Mouse (Mus musculus) erythroblast, embryonic 14.5 days (primary cell): ENCODE data around the gene Tmed1. TPM values are rescaled to one million over a fixed set of nuclear protein-coding genes. Genes with fewer than 3 reads are reported as not detected.
"Not testable (repeated sequence)": the region's sequence is repeated elsewhere in the genome, so short reads cannot be mapped to it uniquely, and the experiment has no call there.

Experiments
- H3K27me3 ChIP-seq: 2 replicates; pipeline ENCODE4 v1.6.1; 2012; ENCODE audit warnings: inconsistent platforms; ENCODE audit not compliant: control insufficient read depth
- H3K36me3 ChIP-seq: 2 replicates; pipeline ENCODE4 v1.6.1; 2012; ENCODE audit warnings: mild to moderate bottlenecking, inconsistent platforms; ENCODE audit not compliant: control insufficient read depth
- H3K4me1 ChIP-seq: 2 replicates; pipeline ENCODE4 v1.6.1; 2012; ENCODE audit warnings: inconsistent platforms; ENCODE audit not compliant: control insufficient read depth
- H3K4me3 ChIP-seq: replicated peaks from 2 replicates; pipeline ENCODE3; 2012; ENCODE audit warnings: moderate library complexity, mild to moderate bottlenecking, inconsistent platforms
- H3K9me3 ChIP-seq: 2 replicates; pipeline ENCODE4 v1.6.1; 2012; ENCODE audit warnings: low read length, inconsistent platforms, mixed read lengths; ENCODE audit not compliant: control insufficient read depth
- GATA1 ChIP-seq: IDR thresholded peaks from 2 replicates; pipeline ENCODE4 v1.6.1; 2012; ENCODE audit warnings: low read length, inconsistent platforms, mixed read lengths
- TAL1 ChIP-seq: IDR thresholded peaks from 3 replicates; pipeline ENCODE4 v1.6.1; 2012; ENCODE audit warnings: low read length, inconsistent platforms, mixed read lengths
- polyA plus RNA-seq: library from polyadenylated mRNA; stranded (reverse); fragments of >175 nt; gene quantifications from 2 replicates; pipeline ENCODE4 v1.2.3, GENCODE M21; 2012

Gene Tmed1
- polyA plus RNA-seq, 1 experiment: 0.75 TPM

GRCm38 (mm10) chr9:21527100-21527801 lies 17.2 kb upstream of the Tmed1 start:
- H3K27me3 ChIP-seq: 0 out of 2 replicates have a peak, but pooled peaks cover 2% of the 10 kb centered on the region
- H3K4me3 ChIP-seq: no peak overlapping the region
- H3K9me3 ChIP-seq: no peaks in the 10 kb centered on the region
- peaks cover 4% of the 10 kb centered on the region for H3K4me1 ChIP-seq
- no peak for TF ChIP-seq TAL1
- TF ChIP-seq GATA1: no peak
- H3K36me3 ChIP-seq: no peaks in the 10 kb centered on the region

- no peaks in the 10 kb centered on the region for H3K9me3 ChIP-seq
- H3K36me3 ChIP-seq: no peaks in the 10 kb centered on the region
- TF ChIP-seq GATA1 (no peak), TAL1 (no peak)
- H3K4me3 ChIP-seq: no peak overlapping the region
- H3K4me1 ChIP-seq: peaks cover 4% of the 10 kb centered on the region
- H3K27me3 ChIP-seq: 0 out of 2 replicates have a peak, but pooled peaks cover 2% of the 10 kb centered on the region
Observed at GRCm38 (mm10) chr9:21526634-21526944, 16.5 kb upstream of the Tmed1 start.

GRCm38 (mm10) chr9:21525937-21526633 lies 16.0 kb upstream of the Tmed1 start, which contains the start of gene AB124611:
AB124611 (plus strand) TSS chr9:21526176.
- peaks cover 4% of the 10 kb centered on the region for H3K4me1 ChIP-seq
- TF ChIP-seq GATA1 (no peak), TAL1 (no peak)
- 0 out of 2 replicates have a peak, but pooled peaks cover 2% of the 10 kb centered on the region for H3K27me3 ChIP-seq
- no peak within 1 kb of the TSS for H3K4me3 ChIP-seq
- no peaks in the 10 kb centered on the region for H3K9me3 ChIP-seq
- no peaks in the 10 kb centered on the region for H3K36me3 ChIP-seq

- Histone ChIP-seq H3K4me1 (peaks cover 4% of the 10 kb centered on the region), H3K4me3 (no peak overlapping the region), H3K27me3 (0 out of 2 replicates have a peak, but pooled peaks cover 2% of the 10 kb centered on the region), H3K36me3 (no peaks in the 10 kb centered on the region), H3K9me3 (no peaks in the 10 kb centered on the region)
- TF ChIP-seq GATA1 (no peak), TAL1 (no peak)
Observed at GRCm38 (mm10) chr9:21525142-21525936, 15.3 kb upstream of the Tmed1 start.

GRCm38 (mm10) chr9:21518690-21519089 lies 8.6 kb upstream of the Tmed1 start:
- H3K36me3 ChIP-seq: not testable (repeated sequence)

GRCm38 (mm10) chr9:21517947-21518495 lies 8.0 kb upstream of the Tmed1 start:
- TF ChIP-seq TAL1 (no peak), GATA1 (no peak)
- H3K9me3 ChIP-seq: peaks cover 3% of the 10 kb centered on the region
- peaks cover 4% of the 10 kb centered on the region; the same call in 1 of the 2 replicates for H3K36me3 ChIP-seq
- H3K27me3 ChIP-seq: no peaks in the 10 kb centered on the region
- H3K4me1 ChIP-seq: peaks cover 8% of the 10 kb centered on the region
- no peak overlapping the region for H3K4me3 ChIP-seq

More at GRCm38 (mm10) chr9:21518690-21519089, 8.6 kb upstream of the Tmed1 start:
- H3K9me3 ChIP-seq, H3K4me3 ChIP-seq, H3K27me3 ChIP-seq, H3K4me1 ChIP-seq: not testable (repeated sequence)

GRCm38 (mm10) chr9:21513466-21513865 lies 3.4 kb upstream of the Tmed1 start:
- H3K4me1 ChIP-seq: peaks cover 40% of the 10 kb centered on the region
- H3K9me3 ChIP-seq: peaks cover 3% of the 10 kb centered on the region
- TF ChIP-seq GATA1 (no peak), TAL1 (no peak)
- H3K27me3 ChIP-seq: no peaks in the 10 kb centered on the region
- no peak overlapping the region for H3K4me3 ChIP-seq
- H3K36me3 ChIP-seq: peaks cover 14% of the 10 kb centered on the region

- H3K27me3 ChIP-seq: no peaks in the 10 kb centered on the region
- H3K4me1 ChIP-seq: peaks cover 40% of the 10 kb centered on the region
- peaks cover 38% of the 10 kb centered on the region for H3K36me3 ChIP-seq
- TF ChIP-seq GATA1 (no peak), TAL1 (no peak)
- H3K9me3 ChIP-seq: peaks cover 3% of the 10 kb centered on the region
- peak overlapping the region; percentile 75 for H3K4me3 ChIP-seq
Observed at GRCm38 (mm10) chr9:21511052-21511451, 1.0 kb upstream of the Tmed1 start.

GRCm38 (mm10) chr9:21510689-21511015 lies 600 bp upstream of the Tmed1 start:
- Histone ChIP-seq H3K27me3 (no peaks in the 10 kb centered on the region), H3K9me3 (peaks cover 3% of the 10 kb centered on the region), H3K4me1 (peaks cover 40% of the 10 kb centered on the region), H3K4me3 (peak overlapping the region; percentile 75), H3K36me3 (peaks cover 42% of the 10 kb centered on the region)
- no peak for TF ChIP-seq GATA1
- no peak; the same call in 2 of the 3 replicates for TF ChIP-seq TAL1
